Comparison of ENCODE assay signal across 20 mouse cellular contexts in genomic region chr14:12221571-12221970, GRCm38 (mm10).
DNase-seq lines count a peak whose midpoint lies in the region; ATAC-seq lines count a peak whose summit lies in the region.
"Had no signal": no experiment of that assay in that cellular context is flagged by ENCODE, and none has a peak within 500 bp of the region (broad histone marks: within the 10 kb centered on the region; RNA-seq: fewer than 3 reads in every experiment).

No protein-coding gene starts in this region.

- intact Hi-C loops in heart, postnatal 25 days (cut with DNase I) = no loop called here

- DNase-seq in heart, adult 11 months = peak; percentile 40
- DNase-seq in heart, postnatal 25 days (ENCODE audit: low spot score) = no peak
- DNase-seq in retina, postnatal 1 day = peak; percentile 73
- no peak for DNase-seq in retina, embryonic 14.5 days (ENCODE audit: low spot score)
- peak; percentile 74 for DNase-seq in Muller cell, postnatal 12 days (ENCODE audit: inconsistent ontology term)
- DNase-seq in layer of hippocampus, postnatal 10 days (ENCODE audit: low spot score in 2 of 2) = no peak
- no peak for DNase-seq in midbrain, embryonic 11.5 days (ENCODE audit: low spot score, missing footprints)
- DNase-seq: adrenal gland, adult 2 months; adrenal gland, postnatal 10 days; adrenal gland, postnatal 25 days; cerebellum, adult 11-12 months; cerebellum, adult 2 months; cerebellum, adult 9-10 months; cerebellum, postnatal 10 days; cerebellum, postnatal 25 days; forebrain, postnatal 0 days had no signal

- H3K27me3 ChIP-seq in midbrain, embryonic 11.5 days (ENCODE audit: control insufficient read depth, insufficient read depth, low read length) = no peaks in the 10 kb centered on the region
- H3K27me3 ChIP-seq: embryonic facial prominence, embryonic 12.5 days; forebrain, embryonic 13.5 days had no signal

- no peak overlapping the region for H3K4me3 ChIP-seq in midbrain, embryonic 11.5 days (ENCODE audit: low read depth, low read length)
- H3K4me3 ChIP-seq: embryonic facial prominence, embryonic 10.5 days; embryonic facial prominence, embryonic 12.5 days; forebrain, embryonic 13.5 days had no signal

- H3K27ac ChIP-seq in midbrain, embryonic 11.5 days (ENCODE audit: low read depth, low read length) = no peak overlapping the region
- H3K27ac ChIP-seq: embryonic facial prominence, embryonic 10.5 days; embryonic facial prominence, embryonic 12.5 days had no signal

- 0 out of 2 replicates have a peak, but pooled peaks cover 2% of the 10 kb centered on the region for H3K36me3 ChIP-seq in midbrain, embryonic 11.5 days (ENCODE audit: control insufficient read depth, insufficient read depth, low read length)
- H3K36me3 ChIP-seq: G1E had no signal

- H3K9ac ChIP-seq in midbrain, embryonic 11.5 days (ENCODE audit: low read length) = no peak overlapping the region
- H3K9ac ChIP-seq: embryonic facial prominence, embryonic 12.5 days; forebrain, embryonic 13.5 days; forebrain, postnatal 0 days had no signal

- WGBS in midbrain, embryonic 11.5 days = 82% methylated on average over 5 of the region's 5 CpGs

- no peaks in the 10 kb centered on the region for H3K4me1 ChIP-seq in midbrain, embryonic 11.5 days (ENCODE audit: control insufficient read depth, insufficient read depth, low read length)
- H3K4me1 ChIP-seq: embryonic facial prominence, embryonic 10.5 days; embryonic facial prominence, embryonic 12.5 days had no signal

- ATAC-seq in midbrain, embryonic 11.5 days (ENCODE audit: low FRiP score) = no peak
- ATAC-seq: forebrain, embryonic 13.5 days; forebrain, postnatal 0 days had no signal

- H3K4me2 ChIP-seq in midbrain, embryonic 11.5 days = no peak overlapping the region
- H3K4me2 ChIP-seq: embryonic facial prominence, embryonic 12.5 days; forebrain, embryonic 13.5 days had no signal

- H3K9me3 ChIP-seq in midbrain, embryonic 11.5 days (ENCODE audit: control insufficient read depth, low read length) = no peaks in the 10 kb centered on the region
- H3K9me3 ChIP-seq: embryonic facial prominence, embryonic 10.5 days; embryonic facial prominence, embryonic 12.5 days; forebrain, embryonic 13.5 days; G1E had no signal

Comparison
In these comparisons a context has a peak if more than half of its experiments do, and no peak if none do; other contexts are left out.
1. DNase-seq: peak in heart, adult 11 months (single experiment), retina, postnatal 1 day (single experiment) and Muller cell, postnatal 12 days (single experiment); none in heart, postnatal 25 days (single experiment), retina, embryonic 14.5 days (single experiment), layer of hippocampus, postnatal 10 days (0 of 2) and midbrain, embryonic 11.5 days (single experiment).